Mouse (Mus musculus): ENCODE results near the gene Pf4. TPM values are rescaled to one million over a fixed set of nuclear protein-coding genes. Genes with fewer than 3 reads are reported as not detected.

The Pf4 gene
- total RNA-seq, 1 experiment: not detected

DNA sequence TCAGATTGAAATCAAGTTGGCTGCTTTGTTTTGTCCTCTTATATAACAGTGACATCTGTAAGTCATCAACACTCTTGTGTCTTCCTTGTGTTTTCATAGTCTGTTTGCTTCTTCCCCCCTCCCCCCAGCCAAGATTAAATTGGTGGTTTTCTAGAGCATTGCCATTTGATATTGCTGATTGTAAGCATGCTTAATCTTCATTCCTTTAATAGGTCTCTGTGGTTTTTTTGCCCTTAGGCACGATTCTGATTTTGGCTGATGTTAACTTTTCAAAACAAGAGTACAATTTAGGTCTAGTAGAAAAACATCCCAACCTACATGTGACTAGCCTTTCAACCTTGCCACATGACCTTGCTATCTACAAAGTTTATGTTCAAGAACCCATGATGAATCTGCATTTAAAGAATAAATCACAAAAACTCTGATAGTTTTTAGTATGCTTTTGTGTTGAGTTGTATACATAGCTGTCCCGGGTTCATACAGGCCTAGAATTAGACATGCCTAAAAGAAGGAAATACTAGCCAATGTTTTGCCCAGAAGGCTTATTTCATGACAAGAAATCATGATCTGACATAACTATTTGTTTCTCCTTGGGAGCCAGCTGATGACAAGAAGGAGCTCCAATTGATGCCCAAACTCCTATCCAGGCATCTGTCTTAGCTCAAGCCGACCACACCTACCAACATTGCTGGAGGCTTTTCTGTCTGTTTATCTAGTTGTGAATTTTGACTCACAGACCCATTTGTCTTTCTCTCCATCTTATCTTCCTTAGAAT lies 35.1 kb downstream of the Pf4 start:
- no peak for DNase-seq (ENCODE audit: low read depth, low spot score)
- in situ Hi-C loops (cut with MboI; ENCODE audit: low sequenced_read_pairs in 2 of 2, unreplicated experiment in 2 of 2): no loop called here

DNA sequence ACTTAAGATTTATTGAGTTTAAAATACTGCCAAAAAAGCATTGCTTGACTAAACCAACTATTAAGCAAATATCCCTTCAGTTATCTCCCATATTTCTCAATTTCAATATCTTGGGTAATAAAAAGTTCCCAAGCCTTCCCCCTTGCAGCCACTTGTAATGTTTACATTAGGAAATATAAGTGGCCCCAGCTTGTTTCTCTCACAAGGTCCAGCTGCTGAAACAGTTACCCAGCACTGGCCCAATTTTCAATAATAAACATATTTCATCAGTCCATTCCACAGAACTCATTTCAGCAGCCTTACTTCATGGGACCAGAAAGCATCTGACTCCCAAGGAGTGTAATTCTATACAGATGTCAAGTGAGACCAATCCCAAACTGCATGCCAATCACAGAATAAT lies 47.5 kb downstream of the Pf4 start:
- Histone ChIP-seq H3K4me1 (ENCODE audit: control insufficient read depth in 2 of 2, insufficient read depth in 2 of 2, low read length in 2 of 2, poor library complexity in 1 of 2) (no peaks in the 10 kb centered on the region), H3K9me3 (ENCODE audit: control insufficient read depth, insufficient read depth, low read depth, low read length) (no peaks in the 10 kb centered on the region), H3K9ac (ENCODE audit: insufficient read depth, low read depth, low read length, poor library complexity, severe bottlenecking) (no peak overlapping the region), H3K27ac (ENCODE audit: insufficient read depth, low read depth, low read length, poor library complexity, severe bottlenecking) (no peak overlapping the region), H3K4me3 (ENCODE audit: insufficient read depth in 1 of 2, low read depth in 1 of 2, low read length in 2 of 2, poor library complexity in 1 of 2, severe bottlenecking in 1 of 2) (no peak overlapping the region), H3K36me3 (ENCODE audit: control insufficient read depth, insufficient read depth, low read length, poor library complexity, severe bottlenecking) (no peaks in the 10 kb centered on the region)
- no peak for TF ChIP-seq ZNF384 (IDR thresholded peaks at IDR 0.05; ENCODE audit: low read depth, low read length)
- no peak for TF ChIP-seq CHD2 (IDR thresholded peaks at IDR 0.05; ENCODE audit: low read depth, low read length)
- TF ChIP-seq MAFK (IDR thresholded peaks at IDR 0.05; ENCODE audit: insufficient read depth, low read depth, low read length): no peak
- TF ChIP-seq ZC3H11A (IDR thresholded peaks at IDR 0.05; ENCODE audit: borderline replicate concordance, low read depth, low read length): no peak
- TF ChIP-seq HCFC1 (IDR thresholded peaks at IDR 0.05; ENCODE audit: borderline replicate concordance, insufficient read depth, low read length): no peak
- in situ Hi-C loops (cut with MboI; ENCODE audit: low sequenced_read_pairs in 2 of 2, unreplicated experiment in 2 of 2): no loop called here
- no peak for DNase-seq (ENCODE audit: low read depth, low spot score)

More for the DNA sequence above, 35.1 kb downstream of the Pf4 start:
- H3K9ac ChIP-seq (ENCODE audit: insufficient read depth, low read depth, low read length, poor library complexity, severe bottlenecking): no peak overlapping the region
- H3K4me1 ChIP-seq (ENCODE audit: control insufficient read depth in 2 of 2, insufficient read depth in 2 of 2, low read length in 2 of 2, poor library complexity in 1 of 2): no peaks in the 10 kb centered on the region
- no peak overlapping the region for H3K27ac ChIP-seq (ENCODE audit: insufficient read depth, low read depth, low read length, poor library complexity, severe bottlenecking)
- no peaks in the 10 kb centered on the region for H3K36me3 ChIP-seq (ENCODE audit: control insufficient read depth, insufficient read depth, low read length, poor library complexity, severe bottlenecking)
- no peak overlapping the region for H3K4me3 ChIP-seq (ENCODE audit: insufficient read depth in 1 of 2, low read depth in 1 of 2, low read length in 2 of 2, poor library complexity in 1 of 2, severe bottlenecking in 1 of 2)
- TF ChIP-seq HCFC1 (IDR thresholded peaks at IDR 0.05; ENCODE audit: borderline replicate concordance, insufficient read depth, low read length): no peak
- no peak for TF ChIP-seq MAFK (IDR thresholded peaks at IDR 0.05; ENCODE audit: insufficient read depth, low read depth, low read length)
- TF ChIP-seq CHD2 (IDR thresholded peaks at IDR 0.05; ENCODE audit: low read depth, low read length): no peak
- TF ChIP-seq ZC3H11A (IDR thresholded peaks at IDR 0.05; ENCODE audit: borderline replicate concordance, low read depth, low read length): no peak
- TF ChIP-seq ZNF384 (IDR thresholded peaks at IDR 0.05; ENCODE audit: low read depth, low read length): no peak
- H3K9me3 ChIP-seq (ENCODE audit: control insufficient read depth, insufficient read depth, low read depth, low read length): no peaks in the 10 kb centered on the region

Other genes starting within 250 kb of the Pf4 start
- gene 5830473C10Rik, start 211.3 kb upstream of the Pf4 start, total RNA-seq (2012; rRNA removed): not detected in 2 replicates
- gene Rassf6, start 131.8 kb upstream of the Pf4 start, total RNA-seq (2012; rRNA removed): 1.3 and 1.7 TPM in 2 replicates
- gene Cxcl5, start 13.1 kb upstream of the Pf4 start, total RNA-seq (2012; rRNA removed): 0.18 and 0.21 TPM in 2 replicates
- 1.2 TPM in 2 replicates for gene Ppbp, start 3.9 kb upstream of the Pf4 start, total RNA-seq (2012; rRNA removed)
- gene Cxcl3, start 13.7 kb downstream of the Pf4 start, total RNA-seq (2012; rRNA removed): not detected in 2 replicates
- gene Cxcl15, start 22.1 kb downstream of the Pf4 start, total RNA-seq (2012; rRNA removed): not detected in 2 replicates
- gene Cxcl1, start 118.8 kb downstream of the Pf4 start, total RNA-seq (2012; rRNA removed): 0.45 TPM in 1 of 2 replicates, not detected in the other
- gene Cxcl2, start 131.4 kb downstream of the Pf4 start, total RNA-seq (2012; rRNA removed): not detected in 2 replicates
- 4.0 and 4.8 TPM in 2 replicates for gene Mthfd2l, start 158.7 kb downstream of the Pf4 start, total RNA-seq (2012; rRNA removed)